Mouse (Mus musculus) lung, adult 2 months (tissue): ENCODE measurements around the gene Krt80.

Source experiments
- CTCF ChIP-seq: fragments of 200-500 bp; IDR thresholded peaks from 2 replicates; pipeline ENCODE4 v1.5.1; 2011; ENCODE audit warnings: mild to moderate bottlenecking, low read length, control low read depth; ENCODE audit not compliant: insufficient read depth
- POLR2A ChIP-seq: fragments of 200-500 bp; IDR thresholded peaks from 2 replicates; pipeline ENCODE4 v1.6.1; 2011; ENCODE audit warnings: low read depth, mild to moderate bottlenecking, control low read depth, low read length, borderline replicate concordance; ENCODE audit errors: extremely low read depth

GRCm38 (mm10) chr15:101384610-101385009, 14.6 kb upstream of the Krt80 start:
- no peak for TF ChIP-seq CTCF
- TF ChIP-seq POLR2A = no peak
